Mouse (Mus musculus): ENCODE data around the gene Prrt4. TPM values are rescaled to one million over a fixed set of nuclear protein-coding genes. Genes with fewer than 3 reads are reported as not detected.

Prrt4 gene
- polyA plus RNA-seq, 1 experiment from 2014 or later = not detected

GRCm38 (mm10) chr6:29206006-29206405 is 26.6 kb upstream of the Prrt4 start:
- no peak for DNase-seq
- WGBS (ENCODE audit: insufficient replicate concordance) = 91% methylated on average over 10 of the region's 10 CpGs
- ATAC-seq = no peak
- no peak overlapping the region for H3K9ac ChIP-seq (replicated peaks)
- H3K27ac ChIP-seq (ENCODE audit: low read depth) = no peak overlapping the region
- H3K9me3 ChIP-seq (ENCODE audit: low read length) = no peaks in the 10 kb centered on the region
- no peaks in the 10 kb centered on the region for H3K4me1 ChIP-seq (ENCODE audit: insufficient read depth)
- H3K27me3 ChIP-seq (ENCODE audit: insufficient read depth, low read length) = no peaks in the 10 kb centered on the region
- peaks cover 14% of the 10 kb centered on the region; the same call in 1 of the 2 replicates for H3K36me3 ChIP-seq (replicated peaks; ENCODE audit: insufficient read depth, low read length)
- no peak overlapping the region for H3K4me3 ChIP-seq (ENCODE audit: low read depth, low read length)
- H3K4me2 ChIP-seq (ENCODE audit: low read depth, low read length) = no peak overlapping the region
- TF ChIP-seq CTCF (IDR thresholded peaks at IDR 0.05; ENCODE audit: low read depth) (no peak), EP300 (IDR thresholded peaks at IDR 0.05; ENCODE audit: low read depth) (no peak)

- TF ChIP-seq EP300 (IDR thresholded peaks at IDR 0.05; ENCODE audit: low read depth) (no peak), CTCF (IDR thresholded peaks at IDR 0.05; ENCODE audit: low read depth) (peak; percentile 92)
- ATAC-seq = peak; percentile 59
These were observed 25.7 kb upstream of the Prrt4 start for GRCm38 (mm10) chr6:29204932-29205614.

GRCm38 (mm10) chr6:29203861-29204585 is 24.6 kb upstream of the Prrt4 start:
- TF ChIP-seq CTCF (IDR thresholded peaks at IDR 0.05; ENCODE audit: low read depth) = no peak
- TF ChIP-seq EP300 (IDR thresholded peaks at IDR 0.05; ENCODE audit: low read depth) = no peak
- Histone ChIP-seq H3K4me1 (ENCODE audit: insufficient read depth) (0 out of 2 replicates have a peak, but pooled peaks cover 2% of the 10 kb centered on the region), H3K4me3 (ENCODE audit: low read depth, low read length) (no peak overlapping the region), H3K27me3 (ENCODE audit: insufficient read depth, low read length) (no peaks in the 10 kb centered on the region), H3K9ac (replicated peaks) (no peak overlapping the region), H3K4me2 (ENCODE audit: low read depth, low read length) (no peak overlapping the region), H3K9me3 (ENCODE audit: low read length) (no peaks in the 10 kb centered on the region), H3K27ac (ENCODE audit: low read depth) (no peak overlapping the region), H3K36me3 (replicated peaks; ENCODE audit: insufficient read depth, low read length) (peaks cover 14% of the 10 kb centered on the region; the same call in 1 of the 2 replicates)
- ATAC-seq (no peak), DNase-seq (no peak)
- 82% methylated on average over 6 of the region's 6 CpGs for WGBS (ENCODE audit: insufficient replicate concordance)

More at GRCm38 (mm10) chr6:29204932-29205614, 25.7 kb upstream of the Prrt4 start:
- Histone ChIP-seq H3K9me3 (ENCODE audit: low read length) (no peaks in the 10 kb centered on the region), H3K27ac (ENCODE audit: low read depth) (no peak overlapping the region), H3K4me2 (ENCODE audit: low read depth, low read length) (no peak overlapping the region), H3K9ac (replicated peaks) (no peak overlapping the region), H3K4me1 (ENCODE audit: insufficient read depth) (no peaks in the 10 kb centered on the region), H3K36me3 (replicated peaks; ENCODE audit: insufficient read depth, low read length) (peaks cover 14% of the 10 kb centered on the region; the same call in 1 of the 2 replicates), H3K4me3 (ENCODE audit: low read depth, low read length) (no peak overlapping the region), H3K27me3 (ENCODE audit: insufficient read depth, low read length) (no peaks in the 10 kb centered on the region)
- peak; percentile 53 for DNase-seq
- 58% methylated on average over 15 of the region's 15 CpGs for WGBS (ENCODE audit: insufficient replicate concordance)

GRCm38 (mm10) chr6:29203096-29203495 is 23.7 kb upstream of the Prrt4 start:
- Histone ChIP-seq H3K9ac (replicated peaks) (no peak overlapping the region), H3K4me1 (ENCODE audit: insufficient read depth) (0 out of 2 replicates have a peak, but pooled peaks cover 4% of the 10 kb centered on the region), H3K27ac (ENCODE audit: low read depth) (no peak overlapping the region), H3K4me2 (ENCODE audit: low read depth, low read length) (no peak overlapping the region), H3K9me3 (ENCODE audit: low read length) (no peaks in the 10 kb centered on the region), H3K27me3 (ENCODE audit: insufficient read depth, low read length) (no peaks in the 10 kb centered on the region), H3K4me3 (ENCODE audit: low read depth, low read length) (no peak overlapping the region), H3K36me3 (replicated peaks; ENCODE audit: insufficient read depth, low read length) (peaks cover 14% of the 10 kb centered on the region; the same call in 1 of the 2 replicates)
- no peak for ATAC-seq
- DNase-seq = no peak
- no peak for TF ChIP-seq CTCF (IDR thresholded peaks at IDR 0.05; ENCODE audit: low read depth)
- TF ChIP-seq EP300 (IDR thresholded peaks at IDR 0.05; ENCODE audit: low read depth) = no peak
- 85% methylated on average over 13 of the region's 13 CpGs for WGBS (ENCODE audit: insufficient replicate concordance)

GRCm38 (mm10) chr6:29201988-29202387 is 22.6 kb upstream of the Prrt4 start:
- 79% methylated on average over 8 of the region's 8 CpGs for WGBS (ENCODE audit: insufficient replicate concordance)
- no peaks in the 10 kb centered on the region for H3K27me3 ChIP-seq (ENCODE audit: insufficient read depth, low read length)
- no peak for DNase-seq
- 0 out of 2 replicates have a peak, but pooled peaks cover 4% of the 10 kb centered on the region for H3K4me1 ChIP-seq (ENCODE audit: insufficient read depth)
- H3K4me3 ChIP-seq (ENCODE audit: low read depth, low read length) = no peak overlapping the region
- peaks cover 14% of the 10 kb centered on the region; the same call in 1 of the 2 replicates for H3K36me3 ChIP-seq (replicated peaks; ENCODE audit: insufficient read depth, low read length)
- H3K9me3 ChIP-seq (ENCODE audit: low read length) = no peaks in the 10 kb centered on the region
- no peak overlapping the region for H3K9ac ChIP-seq (replicated peaks)
- TF ChIP-seq EP300 (IDR thresholded peaks at IDR 0.05; ENCODE audit: low read depth) (no peak), CTCF (IDR thresholded peaks at IDR 0.05; ENCODE audit: low read depth) (no peak)
- H3K4me2 ChIP-seq (ENCODE audit: low read depth, low read length) = no peak overlapping the region
- ATAC-seq = no peak
- no peak overlapping the region for H3K27ac ChIP-seq (ENCODE audit: low read depth)

GRCm38 (mm10) chr6:29201341-29201740 is 22.0 kb upstream of the Prrt4 start:
- Histone ChIP-seq H3K4me1 (ENCODE audit: insufficient read depth) (0 out of 2 replicates have a peak, but pooled peaks cover 4% of the 10 kb centered on the region), H3K36me3 (replicated peaks; ENCODE audit: insufficient read depth, low read length) (peaks cover 9% of the 10 kb centered on the region; the same call in 1 of the 2 replicates), H3K27me3 (ENCODE audit: insufficient read depth, low read length) (no peaks in the 10 kb centered on the region), H3K27ac (ENCODE audit: low read depth) (no peak overlapping the region), H3K9ac (replicated peaks) (no peak overlapping the region), H3K9me3 (ENCODE audit: low read length) (no peaks in the 10 kb centered on the region), H3K4me2 (ENCODE audit: low read depth, low read length) (no peak overlapping the region), H3K4me3 (ENCODE audit: low read depth, low read length) (no peak overlapping the region)
- no peak for TF ChIP-seq EP300 (IDR thresholded peaks at IDR 0.05; ENCODE audit: low read depth)
- no peak for TF ChIP-seq CTCF (IDR thresholded peaks at IDR 0.05; ENCODE audit: low read depth)
- 84% methylated on average over 5 of the region's 5 CpGs for WGBS (ENCODE audit: insufficient replicate concordance)
- ATAC-seq (no peak), DNase-seq (no peak)

Measured in liver, postnatal 0 days (tissue).